Mouse (Mus musculus) lung, embryonic 16.5 days (tissue): ENCODE measurements around the gene Hmox2. TPM values are rescaled to one million over a fixed set of nuclear protein-coding genes. Genes with fewer than 3 reads are reported as not detected.
"Not testable (repeated sequence)": the region's sequence is repeated elsewhere in the genome, so short reads cannot be mapped to it uniquely, and the experiment has no call there.

Source experiments
- ATAC-seq: fragments of 200-750 bp; cut with Nextera tagmentation; 2 replicates; pipeline ENCODE4 v1.8.0; 2017; ENCODE audit warnings: low read depth, mild to moderate bottlenecking, moderate library complexity
- H3K27ac ChIP-seq: fragments of 300-500 bp; sonication (generic); 2 replicates; pipeline ENCODE4 v1.5.1; 2014; ENCODE audit warnings: mild to moderate bottlenecking, control low read depth, low read length
- H3K27me3 ChIP-seq: fragments of 300-500 bp; sonication (generic); 2 replicates; pipeline ENCODE4 v1.6.1; 2014; ENCODE audit warnings: low read depth, low read length, mixed read lengths; ENCODE audit not compliant: control insufficient read depth, insufficient read depth
- H3K36me3 ChIP-seq: fragments of 300-500 bp; sonication (generic); 2 replicates; pipeline ENCODE4 v1.6.1; 2014; ENCODE audit warnings: low read length; ENCODE audit not compliant: control insufficient read depth, insufficient read depth
- H3K4me1 ChIP-seq: fragments of 300-500 bp; sonication (generic); replicated peaks from 2 replicates; pipeline ENCODE4 v1.6.1; 2014; ENCODE audit warnings: low read length, mixed read lengths; ENCODE audit not compliant: control insufficient read depth, insufficient read depth
- H3K4me2 ChIP-seq: fragments of 300-500 bp; sonication (generic); 2 replicates; pipeline ENCODE4 v1.6.1; 2014; ENCODE audit warnings: low read depth, low read length, control low read depth
- H3K4me3 ChIP-seq: fragments of 300-500 bp; sonication (generic); 2 replicates; pipeline ENCODE4 v1.5.1; 2014; ENCODE audit warnings: mild to moderate bottlenecking, low read length, control low read depth
- H3K9ac ChIP-seq: fragments of 300-500 bp; sonication (generic); 2 replicates; pipeline ENCODE4 v1.6.1; 2014; ENCODE audit warnings: low read length, control low read depth
- H3K9me3 ChIP-seq: fragments of 300-500 bp; sonication (generic); 2 replicates; pipeline ENCODE4 v1.6.1; 2016; ENCODE audit warnings: low read length; ENCODE audit not compliant: control insufficient read depth
- WGBS: fragments of 180-500 bp; shearing (Covaris S2); extraction: QIAGEN DNeasy Blood & Tissue Kit; methylation state at CpG from one replicate; pipeline ENCODE4 v1.1.7; 2014; 5-methylcytosine and 5-hydroxymethylcytosine counted together
- polyA plus RNA-seq: library from polyadenylated mRNA; unstranded; fragments of >200 nt; fragmentation: Nextera tagmentation; extraction: Ambion mirVana; gene quantifications from 2 replicates; pipeline ENCODE4 v1.2.1, GENCODE M21; 2015

Hmox2 gene
- polyA plus RNA-seq, 1 experiment from 2014 or later = 114 TPM

- WGBS = 0% methylated on average over 9 of the region's 9 CpGs
- ATAC-seq = no peak; the same call in 1 of the 2 replicates
- no peaks in the 10 kb centered on the region for H3K27me3 ChIP-seq
- H3K27ac ChIP-seq = peak overlapping the region; percentile 86
- H3K9ac ChIP-seq = peak overlapping the region; percentile 97
- H3K4me3 ChIP-seq = peak overlapping the region; percentile 96
- peaks cover 10% of the 10 kb centered on the region for H3K36me3 ChIP-seq
- peak overlapping the region; percentile 98 for H3K4me2 ChIP-seq
- peaks cover 13% of the 10 kb centered on the region for H3K4me1 ChIP-seq
- H3K9me3 ChIP-seq = no peaks in the 10 kb centered on the region
Observed at GRCm38 (mm10) chr16:4684457-4684791, 41.7 kb upstream of the Hmox2 start.

DNA sequence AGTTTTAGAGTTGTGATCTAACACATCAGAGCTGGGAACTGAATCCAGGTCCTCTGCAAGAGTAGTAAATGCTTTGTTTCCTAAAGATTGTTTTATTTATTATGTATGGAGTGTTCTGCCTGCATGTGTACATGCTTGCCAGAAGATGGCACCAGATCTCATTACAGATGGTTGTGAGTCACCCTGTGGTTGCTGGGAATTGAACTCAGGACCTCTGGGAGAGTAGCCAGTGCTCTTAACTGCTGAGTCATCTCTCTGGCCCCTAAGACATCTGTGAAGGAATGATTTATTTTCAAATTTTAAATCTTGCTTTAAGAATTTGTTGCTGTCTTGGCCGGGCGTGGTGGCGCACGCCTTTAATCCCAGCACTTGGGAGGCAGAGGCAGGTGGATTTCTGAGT is 36.8 kb upstream of the Hmox2 start:
- not testable (repeated sequence) for H3K4me2 ChIP-seq, H3K27me3 ChIP-seq, ATAC-seq, H3K9me3 ChIP-seq, H3K4me3 ChIP-seq, H3K27ac ChIP-seq, H3K9ac ChIP-seq
- Histone ChIP-seq H3K4me1 (peaks cover 10% of the 10 kb centered on the region), H3K36me3 (peaks cover 36% of the 10 kb centered on the region)
- 97% methylated on average over 4 of the region's 4 CpGs for WGBS

GRCm38 (mm10) chr16:4701211-4701610 is 24.9 kb upstream of the Hmox2 start:
- Histone ChIP-seq H3K4me3 (no peak overlapping the region), H3K4me2 (no peak overlapping the region), H3K9me3 (no peaks in the 10 kb centered on the region), H3K4me1 (no peaks in the 10 kb centered on the region), H3K36me3 (peaks cover 39% of the 10 kb centered on the region), H3K27ac (no peak overlapping the region), H3K9ac (no peak overlapping the region), H3K27me3 (no peaks in the 10 kb centered on the region)
- ATAC-seq = no peak
- 88% methylated on average over 3 of the region's 3 CpGs for WGBS

DNA sequence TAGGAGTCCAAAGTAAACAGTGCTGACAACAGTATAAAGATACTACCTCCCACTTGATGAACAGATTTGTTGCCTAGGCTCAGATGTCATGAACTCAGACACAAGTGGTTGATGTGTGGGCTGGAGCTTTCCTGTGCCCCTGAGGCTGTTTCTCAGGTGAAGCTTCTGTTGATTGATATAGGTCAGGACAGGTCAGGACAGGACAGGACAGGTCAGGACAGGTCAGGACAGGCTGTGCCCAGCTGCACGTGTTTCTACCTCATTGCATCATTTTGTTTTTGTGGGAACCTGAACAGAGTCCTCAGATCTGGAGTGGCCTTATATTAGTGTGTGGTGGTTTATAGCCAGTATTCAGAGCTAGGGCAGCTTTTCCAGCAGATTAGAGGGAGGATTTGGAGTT is 23.5 kb upstream of the Hmox2 start:
- Histone ChIP-seq H3K4me1 (no peaks in the 10 kb centered on the region), H3K27me3 (no peaks in the 10 kb centered on the region), H3K9ac (no peak overlapping the region), H3K4me2 (no peak overlapping the region), H3K9me3 (no peaks in the 10 kb centered on the region), H3K27ac (no peak overlapping the region), H3K36me3 (peaks cover 29% of the 10 kb centered on the region), H3K4me3 (no peak overlapping the region)
- WGBS = 41% methylated on average over 1 of the region's 1 CpGs
- ATAC-seq = no peak

DNA sequence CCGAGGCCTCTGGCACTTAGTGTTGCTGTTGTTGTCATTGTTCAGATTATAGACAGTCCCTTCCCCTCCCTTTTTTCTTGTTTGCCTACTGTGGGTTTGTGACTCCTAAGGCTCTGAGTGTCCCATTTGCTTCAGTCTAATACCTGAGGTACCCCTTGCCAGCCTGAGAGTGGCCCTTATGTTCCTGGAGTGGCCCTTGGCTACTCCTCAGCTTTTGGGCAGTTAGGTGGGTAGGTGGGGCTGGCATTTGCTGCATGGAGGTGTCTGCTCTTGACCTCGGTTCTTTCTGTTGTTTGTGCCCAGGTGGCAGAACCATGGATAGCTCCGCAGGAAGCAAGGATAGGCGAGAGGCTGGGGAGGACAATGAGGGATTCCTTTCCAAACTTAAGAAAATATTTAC is 20.6 kb upstream of the Hmox2 start:
- WGBS = 51% methylated on average over 4 of the region's 4 CpGs
- Histone ChIP-seq H3K27me3 (no peaks in the 10 kb centered on the region), H3K4me3 (no peak overlapping the region), H3K9me3 (no peaks in the 10 kb centered on the region), H3K27ac (no peak overlapping the region), H3K4me2 (no peak overlapping the region), H3K9ac (no peak overlapping the region), H3K36me3 (peaks cover 21% of the 10 kb centered on the region), H3K4me1 (no peaks in the 10 kb centered on the region)
- no peak for ATAC-seq

DNA sequence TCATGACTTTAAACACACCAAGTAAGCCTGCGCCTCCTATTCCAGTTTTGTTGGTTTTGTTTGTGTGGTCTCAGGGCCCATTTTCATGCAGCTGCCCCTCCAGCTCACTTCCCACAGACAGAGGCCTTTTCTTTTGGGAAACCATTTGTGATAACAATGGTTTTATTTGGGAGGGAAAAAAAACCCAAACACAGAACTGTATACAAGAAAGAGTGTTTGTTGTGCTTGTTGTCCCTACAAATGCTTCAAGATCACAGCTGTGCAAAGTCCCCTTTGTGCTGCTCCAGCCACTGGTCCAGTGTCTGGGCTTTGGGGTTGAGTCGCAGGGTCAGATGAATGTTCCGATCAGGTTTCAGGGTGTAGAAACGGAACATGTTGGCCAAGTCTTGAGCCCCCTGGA is 15.0 kb upstream of the Hmox2 start:
- no peak overlapping the region for H3K4me3 ChIP-seq
- no peak overlapping the region for H3K4me2 ChIP-seq
- no peaks in the 10 kb centered on the region for H3K27me3 ChIP-seq
- peaks cover 19% of the 10 kb centered on the region for H3K36me3 ChIP-seq
- no peaks in the 10 kb centered on the region for H3K9me3 ChIP-seq
- no peak for ATAC-seq
- H3K9ac ChIP-seq = no peak overlapping the region
- WGBS = 91% methylated on average over 4 of the region's 4 CpGs
- H3K4me1 ChIP-seq = no peaks in the 10 kb centered on the region
- no peak overlapping the region for H3K27ac ChIP-seq

DNA sequence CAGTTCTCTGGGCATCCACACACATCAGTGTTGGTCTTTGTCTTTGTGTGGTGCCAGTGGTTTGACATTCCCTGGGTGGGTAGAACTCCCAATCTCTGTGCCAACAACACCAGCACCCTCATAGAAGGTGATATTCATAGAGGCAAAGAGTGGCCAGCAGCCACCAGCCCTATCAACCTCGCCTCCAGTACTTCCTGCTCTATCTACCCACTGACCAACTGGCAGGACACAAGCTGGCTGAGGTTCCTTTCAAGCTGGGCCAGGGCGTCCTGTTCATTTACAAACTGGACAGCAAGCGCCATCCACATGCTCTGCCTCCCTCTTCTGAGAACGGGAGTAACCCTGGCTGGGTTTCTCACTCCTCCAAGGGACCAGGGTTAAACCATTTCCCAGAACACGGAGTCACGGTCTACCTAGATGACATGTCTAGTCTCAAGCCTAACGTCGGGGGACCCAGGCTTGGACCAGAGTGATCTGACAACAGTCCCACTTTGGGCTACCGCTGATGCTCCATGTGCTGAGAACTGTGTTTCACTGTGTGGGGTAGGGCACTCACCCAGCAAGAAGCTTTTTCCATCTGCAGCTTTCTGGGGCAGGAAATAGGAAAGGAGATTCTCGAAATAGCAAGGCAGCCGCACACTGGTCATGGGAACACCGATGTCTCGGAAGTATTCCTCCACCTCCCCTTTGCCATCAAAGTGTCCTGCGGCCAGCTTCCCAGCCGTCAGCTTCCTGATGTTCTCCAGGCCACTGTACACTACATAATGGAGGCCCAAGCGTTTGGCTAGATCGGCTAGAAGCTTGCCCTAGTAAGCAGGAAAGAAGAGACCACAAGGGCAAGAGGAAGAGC is 12.1 kb upstream of the Hmox2 start:
- Histone ChIP-seq H3K9ac (no peak overlapping the region), H3K4me2 (no peak overlapping the region), H3K9me3 (no peaks in the 10 kb centered on the region), H3K27me3 (no peaks in the 10 kb centered on the region), H3K27ac (no peak overlapping the region), H3K36me3 (peaks cover 19% of the 10 kb centered on the region), H3K4me1 (peaks cover 4% of the 10 kb centered on the region), H3K4me3 (no peak overlapping the region)
- ATAC-seq = no peak
- WGBS = 85% methylated on average over 17 of the region's 17 CpGs

- peaks cover 9% of the 10 kb centered on the region for H3K4me1 ChIP-seq
- H3K9ac ChIP-seq = peak overlapping the region; percentile 82
- 46% methylated on average over 3 of the region's 3 CpGs for WGBS
Observed at GRCm38 (mm10) chr16:4717866-4718265, 8.3 kb upstream of the Hmox2 start.

DNA sequence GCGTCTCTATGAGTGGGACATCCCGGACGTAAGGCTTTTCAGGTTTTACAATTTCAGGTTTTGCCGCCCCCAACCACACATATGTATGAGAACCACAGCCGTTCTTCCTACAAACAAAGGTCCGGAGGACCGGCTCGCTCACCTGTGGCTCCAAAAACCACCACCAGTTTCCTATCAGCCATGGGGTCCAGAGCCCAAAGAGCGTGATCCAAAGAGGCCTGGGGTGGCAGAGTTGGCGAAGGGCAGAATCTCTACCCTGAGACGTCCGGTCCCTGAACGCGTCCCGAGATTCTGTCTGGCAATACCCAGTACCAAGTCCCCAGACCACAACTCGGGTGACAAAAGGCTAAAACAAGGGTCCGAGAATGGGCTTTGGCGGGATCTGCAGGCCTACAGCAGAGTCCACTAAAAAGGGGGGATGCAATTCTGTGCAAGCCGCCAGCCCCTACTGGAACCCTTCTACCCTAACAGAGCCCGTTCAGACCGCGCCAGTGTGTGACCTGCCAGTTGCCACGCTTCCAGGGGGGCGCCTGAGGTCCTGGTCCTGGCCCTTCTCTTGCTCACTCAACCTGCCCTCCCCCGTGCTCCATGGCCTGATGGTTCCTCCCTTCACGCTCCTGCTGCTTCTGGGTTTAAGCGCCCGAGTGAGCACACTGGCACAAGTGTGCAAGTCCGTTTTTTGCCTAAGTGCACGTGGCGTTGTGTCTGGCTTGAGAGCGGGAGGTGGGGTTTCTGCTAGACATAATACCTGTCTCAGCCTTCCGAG is 7.2 kb upstream of the Hmox2 start, which contains the start of gene Nmral1:
TSS of gene Nmral1 (minus strand) at position 604 of the 766 bp plus-strand sequence.
- Histone ChIP-seq H3K27me3 (no peaks in the 10 kb centered on the region), H3K4me1 (peaks cover 9% of the 10 kb centered on the region), H3K27ac (peak within 1 kb of the TSS; percentile 63), H3K36me3 (peaks cover 10% of the 10 kb centered on the region), H3K9ac (peak within 1 kb of the TSS; percentile 82), H3K9me3 (no peaks in the 10 kb centered on the region), H3K4me3 (peak within 1 kb of the TSS; percentile 71), H3K4me2 (peak within 1 kb of the TSS; percentile 56)
- 14% methylated on average over 33 of the region's 33 CpGs for WGBS
- ATAC-seq = peak; percentile 89

More at GRCm38 (mm10) chr16:4717866-4718265, 8.3 kb upstream of the Hmox2 start:
- peak overlapping the region; percentile 71 for H3K4me3 ChIP-seq
- H3K27me3 ChIP-seq = no peaks in the 10 kb centered on the region
- H3K4me2 ChIP-seq = peak overlapping the region; percentile 56
- H3K9me3 ChIP-seq = no peaks in the 10 kb centered on the region
- no peak for ATAC-seq
- peaks cover 10% of the 10 kb centered on the region for H3K36me3 ChIP-seq
- H3K27ac ChIP-seq = no peak overlapping the region
